ENCODE assay signal across 8 mouse cellular contexts in genomic region chr8:78742453-78742852, GRCm38 (mm10).
DNase-seq lines count a peak whose midpoint lies in the region; ATAC-seq lines count a peak whose summit lies in the region.

No protein-coding gene starts in this region.

- peak; percentile 90 for DNase-seq in adipocyte (ENCODE audit: low spot score)
- peak; percentile 10 for DNase-seq in cerebellum, adult 9-10 months
- peak; percentile 58 to 67 for DNase-seq in frontal cortex, postnatal 10 days (ENCODE audit: low spot score in 2 of 2)
- peak; percentile 47 for DNase-seq in hindbrain, embryonic 10.5 days (ENCODE audit: low spot score)
- DNase-seq in layer of hippocampus, postnatal 10 days (ENCODE audit: low spot score in 2 of 2) = peak; percentile 64 to 74
- DNase-seq in lung, postnatal 25 days (ENCODE audit: low spot score) = peak; percentile 64
- DNase-seq in spleen, postnatal 14 days (ENCODE audit: low spot score in 2 of 2) = no peak

- H3K4me1 ChIP-seq in hindbrain, embryonic 10.5 days (replicated peaks) = peaks cover 31% of the 10 kb centered on the region
- H3K4me1 ChIP-seq in stomach, embryonic 16.5 days (ENCODE audit: control insufficient read depth, insufficient read depth, low read length) = peaks cover 22% of the 10 kb centered on the region

- peak; percentile 92 for ATAC-seq in stomach, embryonic 16.5 days (ENCODE audit: insufficient read depth, low FRiP score)

- no peaks in the 10 kb centered on the region for H3K27me3 ChIP-seq in hindbrain, embryonic 10.5 days (ENCODE audit: insufficient read depth, poor library complexity, severe bottlenecking)
- H3K27me3 ChIP-seq in stomach, embryonic 16.5 days (ENCODE audit: control insufficient read depth, insufficient read depth, low read length) = no peaks in the 10 kb centered on the region

- no peak overlapping the region for H3K4me3 ChIP-seq in hindbrain, embryonic 10.5 days
- H3K4me3 ChIP-seq in stomach, embryonic 16.5 days (replicated peaks; ENCODE audit: low read length) = no peak overlapping the region

- WGBS in hindbrain, embryonic 10.5 days = 81% methylated on average over 2 of the region's 2 CpGs
- 36% methylated on average over 2 of the region's 2 CpGs for WGBS in stomach, embryonic 16.5 days

- no peak overlapping the region for H3K9ac ChIP-seq in stomach, embryonic 16.5 days (ENCODE audit: low read length)

- no peak overlapping the region for H3K4me2 ChIP-seq in stomach, embryonic 16.5 days (ENCODE audit: low read depth, low read length)

- no peaks in the 10 kb centered on the region for H3K36me3 ChIP-seq in hindbrain, embryonic 10.5 days
- no peaks in the 10 kb centered on the region for H3K36me3 ChIP-seq in stomach, embryonic 16.5 days (ENCODE audit: control insufficient read depth, insufficient read depth, low read length)

- H3K9me3 ChIP-seq in hindbrain, embryonic 10.5 days = no peaks in the 10 kb centered on the region
- no peaks in the 10 kb centered on the region for H3K9me3 ChIP-seq in stomach, embryonic 16.5 days (replicated peaks; ENCODE audit: control insufficient read depth, low read length)

- peak overlapping the region; percentile 66; the same call in 1 of the 2 replicates for H3K27ac ChIP-seq in hindbrain, embryonic 10.5 days
- H3K27ac ChIP-seq in stomach, embryonic 16.5 days (ENCODE audit: low read length) = peak overlapping the region; percentile 92

Comparison
In these comparisons a context has a peak if more than half of its experiments do, and no peak if none do; other contexts are left out.
1. DNase-seq: peak in adipocyte (single experiment), cerebellum, adult 9-10 months (single experiment), frontal cortex, postnatal 10 days (2 of 2), hindbrain, embryonic 10.5 days (single experiment), layer of hippocampus, postnatal 10 days (2 of 2) and lung, postnatal 25 days (single experiment); none in spleen, postnatal 14 days (0 of 2).